Mouse (Mus musculus) stomach, postnatal 0 days (tissue): ENCODE data around the gene Zfp617.
"Not testable (repeated sequence)": the region's sequence is repeated elsewhere in the genome, so short reads cannot be mapped to it uniquely, and the experiment has no call there.

ENCODE experiments used
- CTCF ChIP-seq: IDR thresholded peaks from 2 replicates; pipeline ENCODE4 v1.5.1; 2016; ENCODE audit warnings: antibody characterized with exemption, low read depth, mild to moderate bottlenecking, moderate library complexity
- EP300 ChIP-seq: optimal IDR thresholded peaks from 2 replicates; pipeline ENCODE3; 2016; ENCODE audit warnings: antibody characterized with exemption

DNA sequence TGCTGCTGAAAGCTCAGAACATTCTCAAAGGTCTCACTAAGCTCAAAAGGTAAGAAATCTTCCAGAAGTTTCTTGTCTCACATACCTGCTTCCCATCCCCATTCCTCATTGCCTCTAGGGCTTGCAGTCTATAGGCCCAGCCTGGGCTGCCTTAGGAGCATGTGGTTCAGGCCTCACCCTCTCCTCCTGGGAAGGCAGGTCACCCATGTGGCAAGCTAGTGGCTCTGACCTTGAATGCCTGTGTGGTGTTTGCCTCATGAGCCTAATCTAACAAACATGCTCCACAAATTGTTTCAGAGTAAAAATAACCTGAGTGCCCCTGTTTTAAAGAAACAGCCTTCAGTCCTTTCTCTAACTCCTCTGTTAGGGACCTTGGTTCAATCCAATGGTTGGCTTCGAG, 46.9 kb upstream of the Zfp617 start:
- TF ChIP-seq EP300, CTCF: not testable (repeated sequence)
